Mouse (Mus musculus) liver, embryonic 14.5 days (tissue): ENCODE results near the gene Bbs9. TPM values are rescaled to one million over a fixed set of nuclear protein-coding genes. Genes with fewer than 3 reads are reported as not detected.

Source experiments
- ATAC-seq: fragments of 200-750 bp; cut with Nextera tagmentation; 2 replicates; pipeline ENCODE4 v1.8.0; 2017; ENCODE audit warnings: moderate number of reproducible peaks, mild to moderate bottlenecking, moderate library complexity; ENCODE audit not compliant: insufficient read depth
- DNase-seq, 3 experiments: peaks; one replicate each; pipeline ENCODE4 v3.0.0-alpha.2; 2012 to 2013; ENCODE audit warnings: low read depth in 3 of 3, low spot score in 3 of 3
- H3K27ac ChIP-seq: fragments of 300-500 bp; sonication (generic); 2 replicates; pipeline ENCODE4 v1.5.1; 2014; ENCODE audit warnings: moderate library complexity, mild to moderate bottlenecking, control low read depth, inconsistent platforms
- H3K27me3 ChIP-seq: fragments of 300-500 bp; sonication (generic); 2 replicates; pipeline ENCODE4 v1.6.1; 2014; ENCODE audit warnings: mild to moderate bottlenecking, low read length, moderate library complexity; ENCODE audit not compliant: control insufficient read depth, insufficient read depth
- H3K36me3 ChIP-seq: fragments of 300-500 bp; sonication (generic); replicated peaks from 2 replicates; pipeline ENCODE4 v1.6.1; 2014; ENCODE audit warnings: low read depth; ENCODE audit not compliant: control insufficient read depth, insufficient read depth
- H3K4me1 ChIP-seq, 2 experiments: fragments of 200-500 bp in 1 of 2; fragments of 300-500 bp in 1 of 2; sonication (generic) in 1 of 2; replicated peaks; 2 replicates each; pipeline ENCODE4 v1.6.1; 2012 to 2014; ENCODE audit warnings: antibody characterized with exemption in 1 of 2, inconsistent platforms in 1 of 2, low read length in 1 of 2; ENCODE audit not compliant: control insufficient read depth in 2 of 2, insufficient read depth in 2 of 2
- H3K4me2 ChIP-seq: fragments of 300-500 bp; sonication (generic); 2 replicates; pipeline ENCODE4 v1.6.1; 2014; ENCODE audit warnings: low read depth, mild to moderate bottlenecking, control low read depth, moderate library complexity
- H3K4me3 ChIP-seq, 2 experiments: fragments of 200-500 bp in 1 of 2; fragments of 300-500 bp in 1 of 2; sonication (generic) in 1 of 2; 2 replicates each; pipeline ENCODE4 v1.5.1; 2012 to 2014; ENCODE audit warnings: low read depth in 2 of 2, low read length in 2 of 2, mild to moderate bottlenecking in 2 of 2, control low read depth in 1 of 2, inconsistent platforms in 1 of 2, moderate library complexity in 1 of 2; ENCODE audit not compliant: insufficient read depth in 1 of 2
- H3K9ac ChIP-seq: fragments of 300-500 bp; sonication (generic); replicated peaks from 2 replicates; pipeline ENCODE4 v1.6.1; 2014; ENCODE audit warnings: mild to moderate bottlenecking, control low read depth, moderate library complexity
- H3K9me3 ChIP-seq: fragments of 300-500 bp; sonication (generic); 2 replicates; pipeline ENCODE4 v1.6.1; 2016; ENCODE audit warnings: low read length, mixed read lengths; ENCODE audit not compliant: control insufficient read depth
- CTCF ChIP-seq: IDR thresholded peaks from 2 replicates; pipeline ENCODE4 v1.5.1; 2016; ENCODE audit warnings: antibody characterized with exemption, low read depth, control low read depth
- EP300 ChIP-seq: IDR thresholded peaks from 2 replicates; pipeline ENCODE4 v1.6.1; 2016; ENCODE audit warnings: antibody characterized with exemption, low read depth
- WGBS: fragments of 180-500 bp; shearing (Covaris S2); extraction: QIAGEN DNeasy Blood & Tissue Kit; methylation state at CpG from one replicate; pipeline ENCODE4 v1.1.7; 2014; ENCODE audit not compliant: insufficient replicate concordance; 5-methylcytosine and 5-hydroxymethylcytosine counted together
- polyA plus RNA-seq, 2 experiments: library from polyadenylated mRNA; depleted of rRNA in 1 of 2; stranded (reverse) in 1 of 2; unstranded in 1 of 2; fragments of >200 nt; fragmentation: Nextera tagmentation in 1 of 2; extraction: Ambion mirVana in 1 of 2; gene quantifications; 2 replicates each; pipeline versions ENCODE4 v1.2.1 to v1.2.3; 2012 to 2014

The Bbs9 gene
- polyA plus RNA-seq, 2 experiments: 2.2 to 2.3 TPM

- no peak for TF ChIP-seq EP300
- no peak for TF ChIP-seq CTCF
- Histone ChIP-seq H3K4me2 (no peak overlapping the region), H3K27ac (no peak overlapping the region), H3K9me3 (no peaks in the 10 kb centered on the region), H3K9ac (no peak overlapping the region), H3K4me3 (no peak overlapping the region), H3K36me3 (no peaks in the 10 kb centered on the region), H3K27me3 (no peaks in the 10 kb centered on the region), H3K4me1 (no peaks in the 10 kb centered on the region)
- DNase-seq: no peak
- 60% methylated on average over 7 of the region's 7 CpGs for WGBS
- ATAC-seq: no peak
Measured at GRCm38 (mm10) chr9:22690234-22690633, 214.7 kb downstream of the Bbs9 start.

DNA sequence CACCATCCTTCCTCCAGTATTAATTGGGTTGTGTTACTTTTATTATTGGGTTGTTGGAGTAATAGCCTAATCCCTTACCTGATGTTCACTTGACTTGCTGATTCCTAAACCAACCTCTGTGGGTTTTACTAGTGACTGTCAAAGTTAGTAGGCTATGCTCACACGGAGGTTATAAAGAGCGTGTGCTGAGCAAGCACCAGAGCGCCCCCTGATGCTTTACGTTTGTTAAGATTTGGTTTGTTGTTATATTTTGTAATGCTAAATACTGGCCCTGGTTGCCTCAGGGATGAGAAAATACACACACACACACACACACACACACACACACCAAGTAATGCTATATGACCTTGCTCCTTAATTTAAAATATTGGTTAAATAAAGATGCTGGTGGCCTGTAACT, 219.9 kb downstream of the Bbs9 start:
- Histone ChIP-seq H3K9me3 (no peaks in the 10 kb centered on the region), H3K4me2 (no peak overlapping the region), H3K36me3 (no peaks in the 10 kb centered on the region), H3K27me3 (no peaks in the 10 kb centered on the region), H3K9ac (no peak overlapping the region), H3K4me3 (no peak overlapping the region), H3K4me1 (no peaks in the 10 kb centered on the region), H3K27ac (no peak overlapping the region)
- WGBS: 70% methylated on average over 4 of the region's 4 CpGs
- ATAC-seq (no peak), DNase-seq (no peak)
- TF ChIP-seq EP300: no peak
- TF ChIP-seq CTCF: no peak

- TF ChIP-seq EP300 (no peak), CTCF (no peak)
Measured at GRCm38 (mm10) chr9:22696809-22697374, 221.4 kb downstream of the Bbs9 start.

DNA sequence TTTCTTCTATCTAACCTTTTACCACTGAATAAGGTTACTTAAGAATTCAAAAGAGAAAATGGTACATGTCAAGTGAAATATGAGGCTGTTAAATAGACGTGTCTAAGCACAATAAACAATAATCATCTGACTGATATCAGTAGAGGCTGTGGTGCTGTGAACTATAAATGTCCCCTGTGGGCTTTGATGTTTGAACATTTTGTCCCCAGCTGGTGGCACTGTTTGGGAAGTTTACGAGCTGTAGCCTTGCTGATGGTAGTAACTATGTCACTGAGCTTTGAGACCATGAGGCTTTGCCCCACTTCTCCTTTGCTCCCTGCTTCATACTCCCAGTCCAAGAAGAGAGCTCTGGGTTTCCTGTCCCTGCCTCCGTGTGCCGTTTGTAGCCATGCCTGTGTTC, 222.3 kb downstream of the Bbs9 start:
- 49% methylated on average over 4 of the region's 4 CpGs for WGBS
- no peaks in the 10 kb centered on the region for H3K4me1 ChIP-seq
- H3K9me3 ChIP-seq: no peaks in the 10 kb centered on the region
- H3K27ac ChIP-seq: no peak overlapping the region
- H3K9ac ChIP-seq: no peak overlapping the region
- H3K36me3 ChIP-seq: no peaks in the 10 kb centered on the region
- no peak for ATAC-seq
- H3K4me2 ChIP-seq: no peak overlapping the region
- no peak for DNase-seq
- H3K4me3 ChIP-seq: no peak overlapping the region
- TF ChIP-seq CTCF: no peak
- no peaks in the 10 kb centered on the region for H3K27me3 ChIP-seq

More at GRCm38 (mm10) chr9:22696809-22697374, 221.4 kb downstream of the Bbs9 start:
- H3K4me1 ChIP-seq: no peaks in the 10 kb centered on the region
- H3K4me3 ChIP-seq: no peak overlapping the region
- no peaks in the 10 kb centered on the region for H3K9me3 ChIP-seq
- H3K9ac ChIP-seq: no peak overlapping the region
- no peaks in the 10 kb centered on the region for H3K36me3 ChIP-seq
- no peak overlapping the region for H3K4me2 ChIP-seq
- no peak for DNase-seq
- no peaks in the 10 kb centered on the region for H3K27me3 ChIP-seq
- ATAC-seq: no peak
- H3K27ac ChIP-seq: no peak overlapping the region
- 69% methylated on average over 7 of the region's 7 CpGs for WGBS

DNA sequence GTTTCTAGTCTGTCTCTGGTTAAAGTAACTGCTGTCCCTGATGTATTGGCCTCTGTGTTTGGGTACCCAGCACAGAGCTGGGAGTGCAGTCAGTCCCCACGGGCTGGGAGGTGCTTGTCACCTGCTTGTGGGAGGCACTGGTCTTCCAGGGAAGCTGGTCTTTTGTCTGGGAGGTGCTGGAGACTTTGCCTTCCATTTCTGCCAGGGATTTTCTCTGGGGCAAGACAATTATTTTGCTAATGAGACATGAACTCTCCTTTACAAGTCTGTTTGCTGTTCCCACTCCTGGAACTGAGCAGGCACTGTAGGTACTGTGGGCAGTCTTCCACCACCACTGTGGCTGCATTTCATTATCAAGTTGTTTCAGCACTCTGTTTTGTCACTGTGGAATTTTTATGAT, 223.0 kb downstream of the Bbs9 start:
- 21% methylated on average over 1 of the region's 1 CpGs for WGBS
- Histone ChIP-seq H3K9ac (no peak overlapping the region), H3K27ac (no peak overlapping the region), H3K9me3 (no peaks in the 10 kb centered on the region), H3K4me2 (no peak overlapping the region), H3K4me1 (no peaks in the 10 kb centered on the region), H3K4me3 (no peak overlapping the region), H3K36me3 (no peaks in the 10 kb centered on the region), H3K27me3 (no peaks in the 10 kb centered on the region)
- TF ChIP-seq EP300: no peak
- no peak for TF ChIP-seq CTCF
- DNase-seq: no peak
- ATAC-seq: no peak
